Mouse (Mus musculus) ovary, postnatal 36 days (tissue): ENCODE results near the gene Tank.
A peak's percentile ranks its signal among the peaks of the same experiment; 100 is the strongest.

Experiments
- DNase-seq: peaks from one replicate; pipeline ENCODE4 v3.0.0; 2022; ENCODE audit warnings: low spot score, mixed read lengths

The Tank gene

DNA sequence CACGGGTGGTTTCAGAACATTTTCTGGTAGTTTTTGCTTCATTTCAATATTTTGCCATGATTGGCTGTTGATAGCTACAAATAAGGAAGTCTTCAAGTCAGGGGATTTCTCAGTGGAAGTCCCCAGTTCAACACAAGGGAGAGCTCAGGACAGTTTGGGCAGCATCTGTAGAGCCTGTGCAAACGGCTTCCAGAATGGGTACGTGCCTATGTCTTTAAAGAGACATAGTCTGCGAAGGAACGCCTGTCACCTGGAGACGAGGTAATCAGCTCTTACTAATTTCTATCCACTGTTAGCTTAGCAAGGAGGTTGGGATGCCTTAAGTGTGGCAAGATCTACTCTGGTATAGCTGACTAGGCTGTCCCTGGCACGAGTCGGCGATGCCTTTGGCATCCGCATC is at the start of gene Tank:
Gene Tank, plus strand, starts transcription at position 153 of the 400 bp plus-strand sequence.
- no peak for DNase-seq

DNA sequence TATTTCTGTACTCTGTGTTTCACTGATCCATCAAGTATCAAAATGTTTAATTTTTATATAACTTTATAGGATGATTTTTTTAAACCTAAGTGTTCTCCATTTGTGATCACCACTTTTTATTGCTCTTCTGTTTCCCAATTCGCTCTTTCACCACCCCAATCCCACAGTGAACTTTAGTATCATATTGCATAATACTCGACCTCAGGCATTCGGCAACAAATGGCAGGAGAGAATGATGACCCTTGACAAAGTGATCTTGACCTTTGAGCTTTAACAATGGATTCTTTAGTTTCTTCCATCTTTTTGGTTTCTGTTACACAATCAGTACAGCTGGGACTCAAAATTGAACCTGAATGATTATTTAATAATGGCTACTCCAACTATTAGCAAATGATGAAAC is 46.1 kb upstream of the Tank start:
- DNase-seq: no peak

DNA sequence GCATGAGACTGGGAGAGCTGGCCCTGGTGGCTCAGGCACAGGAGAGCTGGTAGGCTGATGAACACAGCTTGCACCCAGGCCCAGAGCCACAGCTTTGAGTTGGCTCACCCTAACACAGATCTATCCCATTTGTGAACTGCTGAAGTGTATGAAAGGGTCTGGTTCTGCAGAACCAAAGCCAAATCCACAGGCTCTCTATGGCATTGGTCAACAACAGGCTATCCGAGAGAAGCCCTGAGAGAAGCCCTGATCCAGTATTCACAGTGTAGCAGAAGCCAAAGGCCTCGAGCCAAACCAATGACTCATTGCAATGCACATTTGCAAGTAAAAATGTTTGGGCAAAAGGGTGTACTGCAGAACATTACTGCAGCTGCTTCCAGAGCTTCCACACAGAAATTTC is 45.3 kb upstream of the Tank start:
- peak; percentile 27 for DNase-seq

DNA sequence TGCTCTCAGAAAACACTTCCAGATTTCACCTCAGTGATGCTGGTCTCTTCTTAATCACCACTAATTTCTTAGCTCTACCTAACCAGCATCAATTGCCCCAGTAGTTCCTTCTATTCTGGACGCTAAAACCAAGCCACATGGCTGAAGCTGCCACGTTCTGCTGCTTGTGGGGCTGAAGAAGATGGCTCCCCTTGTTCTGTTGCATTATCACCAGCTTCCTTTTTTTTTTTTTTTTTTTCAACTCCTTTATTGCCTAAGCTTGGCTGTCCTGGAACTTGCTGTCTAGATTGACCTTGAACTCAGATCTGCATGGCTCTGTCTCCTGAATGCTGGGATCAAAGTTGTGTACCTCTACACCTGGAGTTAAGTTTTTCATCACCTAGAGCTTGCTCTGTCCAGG is 41.5 kb upstream of the Tank start:
- no peak for DNase-seq

DNA sequence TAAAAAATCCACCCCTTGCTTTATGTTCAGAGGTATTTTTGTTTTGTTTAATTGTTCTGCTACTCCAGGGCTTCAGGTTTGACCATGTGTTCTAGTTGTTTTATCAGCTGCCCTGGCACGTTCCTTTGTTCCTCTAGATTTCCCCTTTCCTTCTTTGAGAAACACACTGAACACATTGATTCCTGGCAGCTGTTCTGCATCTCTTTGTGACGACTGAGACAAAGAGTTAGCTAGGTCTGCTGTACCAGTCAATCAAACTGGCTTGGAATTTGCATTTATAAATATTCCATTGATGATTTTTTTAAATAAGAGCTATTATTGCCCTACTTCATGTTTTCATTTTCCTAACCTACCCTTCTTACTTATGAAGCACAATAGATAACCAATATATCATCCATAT is 39.0 kb upstream of the Tank start:
- no peak for DNase-seq

DNA sequence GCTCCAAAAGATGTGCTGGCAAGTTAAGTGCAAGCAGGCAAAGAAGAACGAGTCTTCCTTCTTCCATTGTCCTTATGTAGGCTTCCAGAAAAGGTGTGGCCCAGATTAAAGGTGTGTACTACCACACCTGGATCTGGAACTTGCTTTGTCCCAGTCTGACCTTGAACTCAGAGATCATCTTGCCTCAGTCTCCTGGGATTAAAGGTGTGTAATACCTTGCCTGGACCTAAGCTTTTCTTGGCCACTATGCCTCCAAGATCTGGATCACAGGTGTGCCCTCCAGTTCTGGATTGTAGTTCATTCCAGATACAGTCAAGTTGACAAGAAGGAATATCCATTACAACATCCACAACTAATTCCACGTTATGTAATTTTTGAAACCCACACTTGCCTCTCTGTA is 36.0 kb upstream of the Tank start:
- DNase-seq: no peak

DNA sequence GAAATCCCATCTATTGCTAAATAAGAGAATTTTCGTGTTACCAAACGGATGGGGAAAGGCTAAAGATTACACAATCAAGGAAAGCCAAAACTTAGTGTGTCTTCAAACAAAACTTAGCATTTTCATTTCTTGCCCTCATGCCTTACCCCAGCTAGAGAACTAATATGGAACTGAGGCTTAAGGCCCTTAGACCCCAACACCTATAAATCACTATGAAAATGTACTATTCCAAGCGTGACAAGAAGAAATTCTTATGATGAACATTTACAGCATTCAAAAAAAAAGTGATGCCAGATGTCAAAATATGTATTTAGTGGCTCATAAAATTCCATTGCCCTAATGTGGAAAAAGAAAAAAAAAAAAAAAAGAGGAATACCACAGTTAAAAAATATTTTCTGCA is 32.7 kb upstream of the Tank start:
- DNase-seq: no peak

DNA sequence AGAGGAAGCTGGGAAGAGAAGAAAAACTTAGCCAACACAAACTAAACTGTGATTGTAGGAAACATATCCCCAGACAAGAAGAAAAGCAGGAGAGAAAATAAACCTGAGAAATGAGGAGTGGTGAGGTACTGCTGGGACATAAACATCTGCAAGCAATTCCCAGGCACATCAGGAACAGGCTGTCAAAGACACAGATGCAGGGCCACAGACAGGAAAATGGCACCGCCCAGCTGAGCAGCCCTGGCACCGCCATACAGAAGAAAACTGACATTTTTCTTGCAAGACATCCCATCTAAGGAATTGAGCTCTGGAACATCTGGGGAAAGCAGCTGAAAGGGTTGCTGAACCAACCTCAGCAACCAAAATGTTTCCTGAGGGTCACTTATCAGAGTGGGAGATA is 30.4 kb upstream of the Tank start:
- no peak for DNase-seq

DNA sequence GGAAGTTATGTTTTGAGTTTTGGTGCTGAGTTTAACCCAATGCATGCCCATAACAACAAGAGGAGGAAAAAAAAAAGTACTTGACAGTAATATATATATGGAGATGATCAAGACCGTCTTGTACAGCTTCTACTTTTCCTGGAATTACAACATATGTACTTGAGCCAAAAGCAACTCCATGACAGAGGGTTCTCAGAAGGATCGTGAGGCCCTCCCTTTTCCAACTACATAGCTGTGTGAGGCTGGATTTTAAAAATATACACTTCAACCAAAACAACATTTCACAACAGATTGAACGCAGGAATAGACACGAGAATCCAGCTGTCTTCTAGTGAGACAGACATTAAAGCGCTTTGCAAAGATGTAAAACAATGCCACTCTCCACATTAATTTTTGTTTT is 26.7 kb upstream of the Tank start:
- DNase-seq: no peak

DNA sequence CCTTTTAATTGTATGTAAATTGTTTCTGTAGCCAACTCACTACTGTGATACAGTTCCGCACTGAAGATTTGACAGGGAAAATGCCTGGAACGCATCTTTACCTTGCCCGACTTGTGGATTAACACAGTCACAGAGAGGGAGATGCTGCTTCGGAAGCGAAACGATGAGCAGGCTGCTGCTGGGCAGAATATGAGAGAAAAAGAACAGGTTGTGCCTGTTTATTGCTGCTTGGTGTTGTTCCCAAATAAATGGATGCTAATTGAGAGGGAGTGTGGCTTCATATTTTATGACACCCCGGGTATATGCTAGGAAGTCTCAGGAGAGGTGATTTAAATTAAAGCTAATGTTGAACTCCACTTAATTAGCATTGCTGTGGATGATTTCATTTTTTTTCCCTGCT is 23.0 kb upstream of the Tank start:
- no peak for DNase-seq

DNA sequence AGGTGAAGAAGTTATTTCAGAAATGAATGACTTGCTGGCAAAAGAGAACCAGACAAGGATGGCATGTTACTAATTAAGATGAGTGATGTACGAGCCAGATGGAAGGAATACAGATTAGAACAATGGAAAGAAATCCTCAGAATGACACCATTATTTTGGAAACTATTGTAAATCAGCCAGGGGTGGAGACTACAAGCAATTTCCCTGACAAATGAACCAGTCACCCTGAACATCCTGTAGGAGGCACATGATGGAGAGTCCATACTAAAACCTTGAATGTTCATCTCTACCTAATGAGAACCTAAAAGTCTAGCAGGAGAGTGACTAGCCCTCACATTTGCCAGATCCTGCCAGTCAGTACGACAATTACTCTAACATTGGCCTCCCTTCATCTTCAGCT is 22.6 kb upstream of the Tank start:
- no peak for DNase-seq

DNA sequence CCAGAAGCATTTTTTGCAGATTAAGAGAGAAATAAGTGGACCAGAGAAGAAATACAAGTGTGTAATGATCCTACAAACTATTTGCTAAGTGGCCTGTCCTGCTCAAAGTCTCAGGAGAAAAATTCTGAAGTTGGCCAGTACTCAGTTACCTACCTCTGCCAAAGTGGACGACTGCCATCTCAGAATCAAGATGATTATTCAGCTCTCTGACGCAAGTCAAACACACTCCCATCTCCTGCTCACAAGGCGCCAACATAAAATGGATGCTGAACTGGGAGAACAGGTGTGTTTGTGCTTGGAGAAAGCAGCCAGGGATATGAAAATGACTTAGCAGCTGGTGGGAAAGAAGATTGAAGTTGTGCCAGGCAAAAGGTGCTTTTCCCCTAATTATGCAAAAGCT is 21.7 kb upstream of the Tank start:
- no peak for DNase-seq

DNA sequence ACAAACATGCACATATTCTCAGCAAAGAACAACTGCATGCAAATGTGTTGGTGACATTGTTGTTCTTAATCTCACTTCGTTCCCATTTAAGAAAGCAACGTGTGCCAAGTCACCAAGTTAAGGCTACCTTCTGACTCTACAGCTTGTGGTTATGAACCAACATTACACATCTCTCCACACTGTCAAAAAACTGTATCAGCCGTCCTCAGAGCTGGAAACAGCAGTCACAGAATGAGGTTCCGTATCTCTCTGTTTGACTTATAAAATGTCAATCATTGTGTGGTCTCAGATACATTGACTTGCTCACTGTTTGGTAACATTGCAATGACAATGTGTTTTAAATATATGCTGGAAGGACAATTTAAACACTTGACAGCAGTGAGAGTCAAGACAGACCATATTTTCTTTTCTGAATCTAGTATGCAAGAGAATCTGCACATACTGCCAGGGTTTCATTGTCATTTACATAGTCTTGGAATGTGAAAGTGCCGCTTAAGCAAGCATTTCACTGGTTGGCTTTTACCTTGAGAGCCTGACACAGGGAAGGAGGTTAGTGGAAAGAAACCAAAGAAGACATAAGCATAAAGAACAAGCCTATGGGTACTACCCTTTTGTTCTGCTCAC is 20.4 kb upstream of the Tank start:
- DNase-seq: no peak

DNA sequence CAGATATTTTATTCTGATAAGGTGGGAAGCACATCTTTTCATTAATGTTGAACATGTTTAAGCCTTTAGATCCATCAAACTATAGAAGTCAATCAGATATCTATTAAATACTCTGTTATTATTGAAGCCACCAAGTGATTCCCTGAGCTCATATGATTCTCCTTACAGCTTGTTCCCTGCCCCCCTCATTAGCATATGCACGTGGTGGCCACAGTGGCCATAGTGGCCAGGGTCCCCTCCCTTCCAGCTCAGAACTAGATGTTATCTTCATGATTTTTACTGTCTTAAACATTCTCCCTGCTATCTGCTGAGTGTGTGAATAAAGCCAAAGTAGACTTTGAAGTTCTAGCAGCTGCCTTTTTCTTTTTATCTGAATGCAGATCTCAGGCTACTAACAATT is 17.3 kb upstream of the Tank start:
- no peak for DNase-seq

DNA sequence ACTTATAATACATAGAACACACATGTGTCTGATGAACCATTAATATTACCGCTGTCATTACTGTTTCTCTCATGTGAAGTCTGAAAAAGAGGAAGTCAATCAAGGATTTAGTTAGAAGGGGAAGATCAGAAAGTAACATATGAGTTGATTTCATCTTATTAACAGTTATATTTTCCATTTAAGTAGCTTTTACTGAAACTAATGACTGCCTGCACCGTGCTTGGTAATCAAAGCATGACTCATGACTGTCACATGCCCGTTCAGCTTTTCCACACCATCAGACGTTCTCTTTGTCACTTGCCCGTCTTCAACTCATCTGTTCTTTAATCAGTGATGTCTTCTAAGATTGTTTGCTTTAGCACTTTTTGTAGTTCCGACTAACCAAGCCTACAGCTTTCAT is 15.2 kb upstream of the Tank start:
- no peak for DNase-seq

DNA sequence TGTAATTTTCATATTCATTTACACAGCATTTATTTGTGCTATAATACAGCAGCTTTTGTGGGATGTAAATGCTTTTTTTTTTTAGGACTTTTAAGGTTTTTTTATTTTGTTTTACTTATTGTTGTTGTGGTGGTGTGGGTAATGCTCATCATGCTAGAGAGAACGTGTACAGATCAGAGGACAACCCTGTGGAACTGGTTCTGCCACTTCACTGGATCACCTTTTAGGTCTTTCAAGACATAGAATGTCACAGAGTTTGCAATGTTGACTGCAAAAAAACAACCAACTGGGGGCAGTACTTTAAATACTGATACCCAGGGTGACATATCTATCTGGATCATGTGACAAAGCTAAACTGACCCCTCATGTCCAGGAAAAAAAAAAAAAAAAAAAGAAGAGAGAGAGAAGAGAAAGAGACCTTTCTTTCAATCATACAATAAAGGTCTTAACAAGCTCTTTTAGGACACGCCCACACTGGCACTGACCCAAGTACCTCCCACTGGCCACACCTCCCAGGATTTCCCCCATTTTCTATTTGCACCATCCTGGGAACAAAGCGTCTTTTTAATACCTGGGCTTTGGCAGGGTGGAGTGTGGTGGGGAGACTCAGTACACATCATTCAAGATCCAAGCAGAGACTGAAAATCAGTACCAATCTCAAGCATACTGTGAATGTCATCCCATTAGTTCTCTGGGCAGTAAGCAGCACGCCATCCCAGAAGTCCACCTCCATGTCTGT is 11.2 kb upstream of the Tank start:
- DNase-seq: no peak

DNA sequence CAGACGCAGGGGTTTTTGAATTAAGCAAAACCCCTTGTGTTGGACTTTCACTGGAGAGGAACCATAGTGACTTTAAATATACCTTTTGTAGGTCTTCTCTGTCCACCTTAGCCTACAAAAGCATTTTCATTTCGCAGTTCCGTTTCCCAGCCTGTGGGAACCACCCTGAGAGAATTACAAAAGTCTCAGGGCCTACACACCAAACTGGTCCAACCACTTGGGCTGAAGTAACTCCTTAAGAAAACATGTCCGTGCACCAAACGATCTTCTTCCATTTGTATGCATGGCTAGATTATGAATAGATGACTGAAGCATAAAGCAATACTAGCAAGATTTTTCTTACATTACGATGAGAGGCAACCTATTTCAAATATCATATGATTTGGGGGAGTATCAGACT is 9.2 kb upstream of the Tank start:
- DNase-seq: no peak

DNA sequence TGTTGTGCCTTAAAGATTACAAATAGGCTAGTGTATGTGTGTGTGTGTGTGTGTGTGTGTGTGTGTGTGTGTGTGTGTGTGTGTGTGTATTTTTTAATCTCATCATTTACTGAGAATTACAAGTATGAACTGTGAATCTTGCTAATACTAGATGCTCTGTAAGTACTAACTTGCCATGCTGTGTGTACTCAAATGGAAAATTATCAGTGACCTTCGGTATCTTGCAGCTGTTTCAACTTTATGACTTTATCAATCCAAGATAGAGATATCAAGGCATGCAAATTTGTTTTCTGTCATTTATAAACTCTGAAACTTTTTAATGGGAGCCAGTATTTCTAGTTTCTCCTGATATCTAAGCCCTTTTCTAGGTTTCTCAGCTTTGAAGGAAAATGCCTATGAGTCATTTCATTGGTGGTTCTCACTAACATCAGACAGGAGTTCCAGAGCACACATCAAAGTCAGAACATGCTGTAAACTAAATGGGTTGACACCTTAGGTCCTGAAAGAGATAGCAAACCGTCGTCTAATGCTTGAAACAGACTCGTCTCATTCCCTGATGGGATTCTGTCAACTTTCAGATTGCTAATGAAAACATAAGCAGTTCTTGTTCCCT is 6.9 kb upstream of the Tank start:
- no peak for DNase-seq

DNA sequence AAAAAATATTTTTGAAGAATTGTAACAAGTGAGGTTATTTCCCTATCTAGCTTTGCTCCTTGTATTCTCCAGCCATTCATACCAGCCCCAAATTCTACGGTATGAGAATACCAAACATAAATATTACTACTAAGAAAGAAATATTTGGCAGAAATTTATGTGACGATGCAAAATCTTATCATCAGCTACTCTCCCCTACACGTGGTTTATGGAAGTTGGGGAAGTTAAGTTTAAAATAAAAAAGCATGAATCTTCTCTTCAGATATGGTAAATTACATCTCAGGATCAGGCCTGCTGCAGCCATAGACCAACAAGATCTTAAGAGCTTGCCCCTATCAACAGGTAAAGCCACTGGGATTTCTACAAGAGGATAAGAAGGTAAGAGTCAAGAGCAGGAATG is 1.9 kb upstream of the Tank start:
- no peak for DNase-seq

DNA sequence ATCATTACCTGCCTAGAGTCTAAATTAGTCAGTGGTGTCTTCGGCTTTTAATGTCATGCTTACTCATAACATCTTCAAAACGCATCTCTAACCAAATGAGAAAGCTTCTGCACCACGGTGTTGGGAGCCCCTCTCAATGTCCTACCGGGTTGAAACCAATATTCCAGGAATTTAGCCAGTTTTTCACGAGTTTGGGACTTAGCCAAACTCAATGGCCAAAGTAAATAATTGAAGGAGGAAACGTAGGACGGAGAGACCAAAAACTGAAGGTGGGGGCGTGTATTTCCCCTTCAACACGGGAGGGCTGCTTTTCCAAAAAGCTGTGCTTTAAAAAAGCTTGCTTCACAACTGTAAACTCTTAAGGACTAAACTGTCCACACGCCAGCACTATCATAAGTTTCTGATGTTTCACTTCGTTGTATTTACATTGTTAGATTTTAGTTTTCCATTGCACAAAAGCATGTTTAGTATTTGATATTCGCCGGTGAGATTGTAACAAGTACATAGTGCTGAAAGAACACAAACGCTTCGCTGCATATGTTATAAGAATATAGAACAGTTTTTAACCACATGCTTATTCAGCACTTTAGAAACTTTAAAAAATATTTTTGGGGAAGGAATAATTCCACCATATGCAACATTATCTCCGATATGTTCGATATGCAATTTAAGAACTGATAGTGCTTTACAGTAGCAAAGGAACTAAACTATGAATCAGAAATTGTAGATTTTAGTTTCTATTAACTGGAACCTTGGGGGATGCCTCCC is 1.3 kb upstream of the Tank start:
- no peak for DNase-seq

DNA sequence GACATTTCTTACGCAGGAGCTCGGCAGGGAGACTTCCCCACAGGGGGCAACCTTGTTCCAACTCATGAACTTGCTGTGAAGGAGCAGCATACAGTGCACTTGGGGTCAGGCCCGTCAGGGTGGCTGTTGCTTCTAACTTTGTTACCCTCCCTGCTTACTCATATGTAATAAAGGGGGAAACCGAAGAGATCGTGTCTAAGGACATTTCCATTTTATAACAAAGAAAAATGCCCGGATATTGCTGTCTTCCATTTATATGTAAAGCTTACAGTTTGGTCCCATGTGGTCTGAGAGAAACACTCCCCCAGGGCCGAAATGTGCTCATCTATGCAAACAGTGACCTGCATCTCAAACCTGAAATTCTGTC is 706 bp upstream of the Tank start:
- DNase-seq: peak; percentile 26

DNA sequence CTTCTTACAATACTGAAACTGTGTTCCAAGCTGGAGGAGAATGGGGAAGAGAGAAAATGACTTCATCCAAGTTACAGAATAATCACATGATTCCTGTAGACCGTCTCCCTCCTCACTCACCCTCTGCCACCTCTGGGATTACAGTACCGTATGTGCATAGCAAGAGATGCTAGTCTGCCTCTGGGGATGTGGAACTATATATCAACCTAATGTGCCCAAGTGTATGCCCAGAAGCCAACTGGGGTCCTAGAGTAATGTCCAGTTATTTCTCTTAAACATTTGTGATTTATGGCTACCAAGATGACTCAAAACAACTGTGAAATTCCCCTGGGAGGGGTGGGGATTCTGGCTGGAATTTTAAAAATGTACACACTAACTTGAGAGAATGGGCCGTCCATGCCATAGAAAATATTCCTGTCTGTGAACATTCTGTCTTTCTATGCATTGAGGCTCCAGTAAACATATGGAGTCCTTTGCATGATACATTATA is 1.2 kb downstream of the Tank start:
- no peak for DNase-seq

DNA sequence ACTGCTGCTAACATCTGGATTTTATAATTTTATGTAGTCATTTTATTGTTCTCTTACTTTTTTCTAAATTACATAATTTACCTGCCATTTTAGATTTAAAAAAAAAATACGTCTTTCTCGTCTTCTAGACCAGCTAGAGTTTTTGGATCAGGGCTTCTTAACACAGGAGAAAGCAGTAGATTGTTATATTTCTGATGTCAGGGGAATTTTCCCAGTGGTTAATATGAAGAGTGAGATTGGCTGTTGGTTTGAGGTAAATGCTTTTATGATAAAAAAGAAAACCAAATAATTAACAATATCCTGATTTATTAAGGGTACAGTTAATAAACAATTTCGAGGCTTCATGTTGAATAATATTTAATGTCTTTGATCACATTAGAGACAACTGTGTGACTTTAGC is 1.7 kb downstream of the Tank start:
- DNase-seq: no peak
